ENCODE assay signal across 21 mouse cellular contexts in the genomic region with DNA sequence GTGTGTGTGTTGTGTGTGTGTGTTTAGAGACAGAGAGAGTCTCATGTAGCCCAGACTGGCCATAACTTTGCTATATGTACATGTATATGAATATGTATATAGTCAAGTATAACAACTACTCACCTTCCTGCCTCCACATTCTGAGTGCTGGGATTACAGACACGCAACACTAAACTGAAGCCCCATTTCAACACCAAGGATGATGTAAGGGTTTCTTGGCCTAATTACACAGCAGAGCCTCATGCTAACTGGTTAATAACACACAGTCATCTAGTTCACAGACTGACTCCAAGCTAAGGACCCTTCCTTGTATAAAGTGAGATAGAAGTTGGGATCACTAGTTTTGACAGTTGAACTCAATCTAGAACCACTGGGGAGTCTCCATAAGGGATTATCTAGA. TPM values are rescaled to one million over a fixed set of nuclear protein-coding genes. Genes with fewer than 3 reads are reported as not detected.
DNase-seq lines count a peak whose midpoint lies in the region; ATAC-seq and TF ChIP-seq lines count a peak whose summit lies in the region.
"Had no signal": no experiment of that assay in that cellular context is flagged by ENCODE, and none has a peak within 500 bp of the region (broad histone marks: within the 10 kb centered on the region; RNA-seq: fewer than 3 reads in every experiment).

No protein-coding gene starts in this region.

- no peak overlapping the region for H3K4me3 ChIP-seq in gastrocnemius, adult 2 months
- no peak overlapping the region for H3K4me3 ChIP-seq in liver, adult 2 months (ENCODE audit: insufficient read depth, low read depth, low read length)
- H3K4me3 ChIP-seq in liver, embryonic 12.5 days, result no peak overlapping the region
- no peak overlapping the region for H3K4me3 ChIP-seq in kidney, embryonic 14.5 days (ENCODE audit: low read length)
- H3K4me3 ChIP-seq: embryonic facial prominence, embryonic 10.5 days; embryonic facial prominence, embryonic 12.5 days; forebrain, embryonic 10.5 days; forebrain, embryonic 12.5 days had no signal

- no peaks in the 10 kb centered on the region for H3K27me3 ChIP-seq in liver, adult 2 months (ENCODE audit: control insufficient read depth, insufficient read depth, low read length)
- H3K27me3 ChIP-seq in liver, embryonic 12.5 days (replicated peaks), result no peaks in the 10 kb centered on the region
- H3K27me3 ChIP-seq in kidney, embryonic 14.5 days (ENCODE audit: control insufficient read depth, insufficient read depth, low read length), result no peaks in the 10 kb centered on the region
- H3K27me3 ChIP-seq: embryonic facial prominence, embryonic 12.5 days; forebrain, embryonic 12.5 days had no signal

- no peak for DNase-seq in gastrocnemius, adult 2 months
- no peak for DNase-seq in gastrocnemius, postnatal 4 days (ENCODE audit: low spot score in 2 of 2)
- peak; percentile 56 for DNase-seq in liver, adult 2 months (ENCODE audit: extremely low read depth, low read depth, low spot score)
- DNase-seq in 416B (ENCODE audit: low read depth), result peak; percentile 45
- DNase-seq in fat pad, adult 2 months (ENCODE audit: extremely low read depth, low read depth, low spot score), result peak; percentile 31
- DNase-seq: adrenal gland, adult 8-10 months; adrenal gland, postnatal 14 days; adrenal gland, postnatal 36 days; cerebellum, adult 11-12 months; cerebellum, adult 2 months; cerebellum, adult 9-10 months; cerebellum, postnatal 10 days; cerebellum, postnatal 25 days had no signal

- TF ChIP-seq CTCF in gastrocnemius, adult 2 months (IDR thresholded peaks at IDR 0.05), result no peak
- TF ChIP-seq CTCF in liver, adult 2 months (IDR thresholded peaks at IDR 0.05; ENCODE audit: low read depth, low read length), result no peak

- H3K9me3 ChIP-seq in liver, embryonic 12.5 days (replicated peaks), result no peaks in the 10 kb centered on the region
- H3K9me3 ChIP-seq in kidney, embryonic 14.5 days (ENCODE audit: control insufficient read depth, low read length), result no peaks in the 10 kb centered on the region
- H3K9me3 ChIP-seq: embryonic facial prominence, embryonic 10.5 days; embryonic facial prominence, embryonic 12.5 days; forebrain, embryonic 10.5 days; forebrain, embryonic 12.5 days had no signal

- H3K4me2 ChIP-seq in liver, embryonic 12.5 days, result no peak overlapping the region
- no peak overlapping the region for H3K4me2 ChIP-seq in kidney, embryonic 14.5 days (replicated peaks; ENCODE audit: low read depth, low read length)
- H3K4me2 ChIP-seq: embryonic facial prominence, embryonic 12.5 days; forebrain, embryonic 12.5 days had no signal

- TF ChIP-seq POLR2A in liver, adult 2 months (IDR thresholded peaks at IDR 0.05; ENCODE audit: extremely low read depth, insufficient read depth, low read length), result no peak

- WGBS in liver, adult 2 months, result 15% methylated on average over 1 of the region's 1 CpGs
- 83% methylated on average over 1 of the region's 1 CpGs for WGBS in liver, embryonic 12.5 days (ENCODE audit: insufficient replicate concordance)
- WGBS in kidney, embryonic 14.5 days, result 96% methylated on average over 1 of the region's 1 CpGs

- ATAC-seq in liver, embryonic 12.5 days, result no peak
- no peak for ATAC-seq in kidney, embryonic 14.5 days (ENCODE audit: low FRiP score, low TSS enrichment)
- ATAC-seq: forebrain, embryonic 14.5 days; forebrain, embryonic 16.5 days had no signal

- intact Hi-C loops in gastrocnemius, adult 2 months (cut with DNase I), result loop anchor here (5.0 kb wide), 1 partner anchor 35 kb away; the partner anchor contains the start of gene Api5

- no peaks in the 10 kb centered on the region for H3K36me3 ChIP-seq in liver, adult 2 months (ENCODE audit: control insufficient read depth, insufficient read depth, low read length)
- H3K36me3 ChIP-seq in liver, embryonic 12.5 days, result 0 out of 2 replicates have a peak, but pooled peaks cover 3% of the 10 kb centered on the region
- H3K36me3 ChIP-seq in kidney, embryonic 14.5 days (ENCODE audit: control insufficient read depth, insufficient read depth, low read length), result no peaks in the 10 kb centered on the region
- H3K36me3 ChIP-seq: embryonic facial prominence, embryonic 12.5 days; forebrain, embryonic 12.5 days had no signal

- peaks cover 11% of the 10 kb centered on the region; the same call in 1 of the 2 replicates for H3K79me2 ChIP-seq in liver, adult 2 months (ENCODE audit: control insufficient read depth, insufficient read depth, low read length)

- H3K4me1 ChIP-seq in liver, adult 2 months (ENCODE audit: control insufficient read depth, insufficient read depth, low read length), result peaks cover 27% of the 10 kb centered on the region
- peaks cover 42% of the 10 kb centered on the region for H3K4me1 ChIP-seq in liver, embryonic 12.5 days
- peaks cover 8% of the 10 kb centered on the region; the same call in 1 of the 2 replicates for H3K4me1 ChIP-seq in kidney, embryonic 14.5 days (ENCODE audit: control insufficient read depth, insufficient read depth, low read length)

- H3K27ac ChIP-seq in gastrocnemius, adult 2 months, result peak overlapping the region; percentile 4; the same call in 1 of the 2 replicates
- H3K27ac ChIP-seq in liver, adult 2 months (replicated peaks; ENCODE audit: insufficient read depth, low read depth, low read length), result peak overlapping the region; percentile 4
- H3K27ac ChIP-seq in liver, embryonic 12.5 days, result no peak overlapping the region
- H3K27ac ChIP-seq in kidney, embryonic 14.5 days (ENCODE audit: low read depth, low read length), result no peak overlapping the region
- H3K27ac ChIP-seq: embryonic facial prominence, embryonic 10.5 days; embryonic facial prominence, embryonic 12.5 days; forebrain, embryonic 10.5 days; forebrain, embryonic 12.5 days had no signal

- H3K9ac ChIP-seq in liver, adult 2 months (ENCODE audit: low read depth, low read length), result no peak overlapping the region
- no peak overlapping the region for H3K9ac ChIP-seq in liver, embryonic 12.5 days
- no peak overlapping the region for H3K9ac ChIP-seq in kidney, embryonic 14.5 days (ENCODE audit: low read depth, low read length)
- H3K9ac ChIP-seq: embryonic facial prominence, embryonic 12.5 days; forebrain, embryonic 12.5 days had no signal

RNA-seq across cellular contexts. Expression of gene Ttc17, which starts 3.9 kb away (rescaled TPM):
- total RNA-seq in gastrocnemius, adult 2 months (2021), result 10 to 100 TPM; 23.5 to 24.9 TPM
- 10 to 100 TPM; 21.5 to 23.2 TPM for total RNA-seq in gastrocnemius, postnatal 4 days (2021)
- total RNA-seq in liver, adult 2 months (2014; rRNA removed), result 16.9 and 17.0 TPM in 2 replicates
- 10.5 and 12.1 TPM in 2 replicates for polyA plus RNA-seq in liver, adult 2 months (2012; rRNA removed)
- 8.2 TPM in 2 replicates for polyA plus RNA-seq in liver, embryonic 12.5 days (2016; fragmentation: Nextera tagmentation; extraction: Ambion mirVana)
- polyA plus RNA-seq in kidney, embryonic 14.5 days (2014; fragmentation: Nextera tagmentation; extraction: Ambion mirVana), result 10.8 and 18.4 TPM in 2 replicates

RNA-seq across cellular contexts. Expression of gene Api5, which starts 35.4 kb away (rescaled TPM):
- total RNA-seq in gastrocnemius, adult 2 months (2021), result 10 to 100 TPM; 19.2 to 21.3 TPM
- 10 to 100 TPM; 36.1 to 41.4 TPM for total RNA-seq in gastrocnemius, postnatal 4 days (2021)
- total RNA-seq in liver, adult 2 months (2014; rRNA removed), result 36.6 and 39.0 TPM in 2 replicates
- 12.5 and 12.6 TPM in 2 replicates for polyA plus RNA-seq in liver, adult 2 months (2012; rRNA removed)
- 131 and 133 TPM in 2 replicates for polyA plus RNA-seq in liver, embryonic 12.5 days (2016; fragmentation: Nextera tagmentation; extraction: Ambion mirVana)
- 93.5 and 191 TPM in 2 replicates for polyA plus RNA-seq in kidney, embryonic 14.5 days (2014; fragmentation: Nextera tagmentation; extraction: Ambion mirVana)

Comparison
In these comparisons a context has a peak if more than half of its experiments do, and no peak if none do; other contexts are left out.
1. H3K27ac ChIP-seq: peak in gastrocnemius, adult 2 months (single experiment) and liver, adult 2 months (single experiment); none in liver, embryonic 12.5 days (single experiment) and kidney, embryonic 14.5 days (single experiment).
2. DNase-seq: peak in liver, adult 2 months (single experiment), 416B (single experiment) and fat pad, adult 2 months (single experiment); none in gastrocnemius, adult 2 months (single experiment) and gastrocnemius, postnatal 4 days (0 of 2).